Mouse (Mus musculus) neural tube, embryonic 12.5 days (tissue): ENCODE results near the gene Nudt17. TPM values are rescaled to one million over a fixed set of nuclear protein-coding genes. Genes with fewer than 3 reads are reported as not detected.
A peak's percentile ranks its signal among the peaks of the same experiment; 100 is the strongest.

Experiments used
- ATAC-seq: fragments of 200-750 bp; cut with Nextera tagmentation; 2 replicates; pipeline ENCODE4 v1.8.0; 2017; ENCODE audit warnings: low read depth, mild to moderate bottlenecking, moderate TSS enrichment, moderate library complexity; ENCODE audit not compliant: low FRiP score
- H3K27ac ChIP-seq: fragments of 300-500 bp; sonication (generic); 2 replicates; pipeline ENCODE4 v1.5.1; 2016
- H3K27me3 ChIP-seq: fragments of 300-500 bp; sonication (generic); replicated peaks from 2 replicates; pipeline ENCODE4 v1.6.1; 2016; ENCODE audit warnings: mild to moderate bottlenecking
- H3K36me3 ChIP-seq: fragments of 300-500 bp; sonication (generic); 2 replicates; pipeline ENCODE4 v1.6.1; 2016; ENCODE audit warnings: mild to moderate bottlenecking
- H3K4me1 ChIP-seq: fragments of 300-500 bp; sonication (generic); 2 replicates; pipeline ENCODE4 v1.6.1; 2016
- H3K4me2 ChIP-seq: fragments of 300-500 bp; sonication (generic); replicated peaks from 2 replicates; pipeline ENCODE4 v1.6.1; 2016; ENCODE audit warnings: mild to moderate bottlenecking
- H3K4me3 ChIP-seq: fragments of 300-500 bp; sonication (generic); 2 replicates; pipeline ENCODE4 v1.5.1; 2016
- H3K9ac ChIP-seq: fragments of 300-500 bp; sonication (generic); 2 replicates; pipeline ENCODE4 v1.6.1; 2016; ENCODE audit warnings: mild to moderate bottlenecking
- H3K9me3 ChIP-seq: fragments of 300-500 bp; sonication (generic); 2 replicates; pipeline ENCODE4 v1.6.1; 2016; ENCODE audit warnings: mild to moderate bottlenecking
- WGBS: fragments of 180-500 bp; shearing (Covaris S2); methylation state at CpG from one replicate; pipeline ENCODE4 v1.1.7; 2016; 5-methylcytosine and 5-hydroxymethylcytosine counted together
- polyA plus RNA-seq: library from polyadenylated mRNA; unstranded; fragments of >200 nt; fragmentation: Nextera tagmentation; extraction: Ambion mirVana; gene quantifications from 2 replicates; pipeline ENCODE4 v1.2.1, GENCODE M21; 2016

Nudt17 gene
- polyA plus RNA-seq, 1 experiment from 2014 or later = 13.5 TPM

DNA sequence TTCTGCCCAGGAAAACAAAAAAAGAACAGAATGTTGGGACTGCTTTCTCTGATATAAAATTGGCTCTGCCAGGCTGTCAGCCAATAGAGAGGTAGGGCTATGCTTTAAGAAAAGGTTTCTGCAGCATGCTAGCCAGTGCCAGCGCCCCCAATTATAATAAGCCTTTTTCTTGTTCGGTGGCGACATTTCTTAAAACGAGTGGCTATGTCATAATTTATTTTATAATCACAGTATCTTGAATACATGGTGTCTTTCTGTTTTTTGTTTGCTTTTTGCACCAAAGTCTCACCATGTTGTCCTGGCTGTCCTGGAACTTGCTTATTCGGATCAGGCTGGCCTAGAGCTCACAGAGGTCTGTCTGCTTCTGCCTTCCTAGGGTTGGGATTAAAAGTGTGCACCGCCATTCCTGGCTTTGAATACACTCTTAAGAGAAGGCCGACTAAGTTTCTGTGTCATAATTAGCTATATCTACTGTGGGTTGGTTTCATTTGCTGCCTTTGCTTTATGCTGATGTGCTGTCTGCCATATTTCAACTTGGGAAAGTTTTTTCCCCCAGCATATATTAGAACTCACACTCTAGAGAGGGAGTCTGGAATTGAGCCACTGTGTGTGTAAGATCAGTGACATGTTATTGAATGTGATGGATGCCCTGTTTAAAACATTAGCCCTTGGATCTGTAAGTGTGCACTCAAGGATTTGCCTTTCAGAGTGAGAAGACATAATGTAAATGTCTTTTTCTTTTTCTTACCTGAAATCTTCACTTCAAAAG, 20.5 kb upstream of the Nudt17 start:
- WGBS = 58% methylated on average over 7 of the region's 7 CpGs
- H3K4me2 ChIP-seq = peak overlapping the region; percentile 78
- no peak for ATAC-seq
- H3K36me3 ChIP-seq = no peaks in the 10 kb centered on the region
- H3K27ac ChIP-seq = no peak overlapping the region
- no peaks in the 10 kb centered on the region for H3K27me3 ChIP-seq
- H3K9ac ChIP-seq = 0 out of 2 replicates have a peak overlapping the region, but pooled peaks have one; percentile 3
- H3K9me3 ChIP-seq = no peaks in the 10 kb centered on the region
- peak overlapping the region; percentile 85 for H3K4me3 ChIP-seq
- H3K4me1 ChIP-seq = peaks cover 26% of the 10 kb centered on the region

DNA sequence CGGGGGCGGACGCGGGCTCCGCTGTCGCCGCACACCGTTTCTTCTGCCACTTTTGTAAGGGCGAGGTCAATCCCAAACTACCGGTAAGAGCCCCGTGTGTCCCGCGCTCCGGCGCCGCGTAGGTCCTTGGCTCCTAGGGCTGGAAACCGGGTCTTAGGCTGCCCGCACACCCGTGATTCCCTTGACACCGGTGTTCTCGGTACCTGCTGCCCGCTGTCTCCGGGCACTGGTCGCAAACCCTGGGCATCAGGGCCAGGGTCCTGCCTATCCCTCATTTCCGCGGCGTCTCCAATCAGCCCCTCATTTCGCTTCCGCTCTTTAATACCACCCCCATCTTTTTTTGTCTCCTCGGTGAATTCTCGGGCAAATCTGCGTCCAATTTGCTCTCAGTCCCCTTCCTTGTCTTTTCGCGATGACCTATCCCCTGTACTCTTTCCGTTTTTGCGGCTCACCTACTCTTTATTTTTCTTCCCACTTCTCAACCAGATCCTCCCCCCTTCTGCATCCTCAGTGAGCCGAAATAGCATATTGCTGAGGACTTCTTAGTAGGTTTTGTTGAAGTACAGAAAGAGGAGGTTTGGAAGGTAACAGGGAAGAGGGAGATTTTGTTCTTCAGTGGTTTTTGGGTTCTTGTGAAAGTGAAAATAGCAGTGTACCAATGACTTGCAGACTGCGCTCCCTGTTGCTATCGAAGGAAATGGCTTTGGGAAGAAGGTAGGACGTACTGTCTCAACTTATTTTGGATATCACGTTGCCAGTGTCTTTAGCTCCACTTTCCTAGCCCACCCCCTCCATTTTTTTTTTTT, 19.7 kb upstream of the Nudt17 start:
- WGBS = under 1% methylated on average over 42 of the region's 42 CpGs
- Histone ChIP-seq H3K4me3 (peak overlapping the region; percentile 85), H3K4me2 (peak overlapping the region; percentile 78), H3K9ac (peak overlapping the region; percentile 87), H3K4me1 (peaks cover 26% of the 10 kb centered on the region), H3K27me3 (no peaks in the 10 kb centered on the region), H3K36me3 (peaks cover 7% of the 10 kb centered on the region), H3K9me3 (no peaks in the 10 kb centered on the region), H3K27ac (peak overlapping the region; percentile 32; the same call in 1 of the 2 replicates)
- no peak; the same call in 1 of the 2 replicates for ATAC-seq

DNA sequence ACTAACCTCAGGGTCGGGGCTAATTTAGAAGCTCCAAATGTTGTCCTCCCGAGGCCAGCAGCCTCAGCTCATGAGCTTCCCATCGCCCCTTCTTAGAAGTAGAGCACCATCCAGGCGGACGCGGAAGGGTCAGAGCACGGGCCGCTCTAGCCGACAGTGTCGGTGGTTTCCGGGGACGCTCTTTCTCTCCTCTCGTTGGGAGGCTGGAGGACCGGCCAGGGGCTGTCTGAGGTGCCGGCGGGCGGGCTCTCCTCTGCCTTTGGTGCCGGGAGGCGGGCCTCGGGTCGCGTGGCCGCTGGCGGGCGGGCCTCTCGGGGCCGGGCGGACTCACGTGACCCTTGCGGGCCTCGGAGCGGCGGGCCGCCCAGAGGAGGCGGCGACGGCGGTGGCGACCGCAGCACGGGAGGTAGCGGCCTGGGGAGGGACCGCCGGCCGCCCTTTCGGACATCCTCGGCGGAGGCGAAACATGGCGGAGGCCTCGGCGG, 19.0 kb upstream of the Nudt17 start, which contains the start of the genes Polr3c and Rnf115:
Gene Polr3c (minus strand): TSS at position 286 of the 485 bp plus-strand sequence.
Gene Rnf115 (plus strand): TSS at position 322 of the 485 bp plus-strand sequence.
- WGBS = under 1% methylated on average over 52 of the region's 52 CpGs
- H3K4me2 ChIP-seq = peak within 1 kb of the TSS; percentile 78
- peak; percentile 99 for ATAC-seq
- H3K4me3 ChIP-seq = peak within 1 kb of the TSS; percentile 85
- peak within 1 kb of the TSS; percentile 87 for H3K9ac ChIP-seq
- H3K9me3 ChIP-seq = no peaks in the 10 kb centered on the region
- peaks cover 13% of the 10 kb centered on the region for H3K36me3 ChIP-seq
- H3K4me1 ChIP-seq = peaks cover 26% of the 10 kb centered on the region
- H3K27ac ChIP-seq = peak within 1 kb of the TSS; percentile 32; the same call in 1 of the 2 replicates
- H3K27me3 ChIP-seq = no peaks in the 10 kb centered on the region

DNA sequence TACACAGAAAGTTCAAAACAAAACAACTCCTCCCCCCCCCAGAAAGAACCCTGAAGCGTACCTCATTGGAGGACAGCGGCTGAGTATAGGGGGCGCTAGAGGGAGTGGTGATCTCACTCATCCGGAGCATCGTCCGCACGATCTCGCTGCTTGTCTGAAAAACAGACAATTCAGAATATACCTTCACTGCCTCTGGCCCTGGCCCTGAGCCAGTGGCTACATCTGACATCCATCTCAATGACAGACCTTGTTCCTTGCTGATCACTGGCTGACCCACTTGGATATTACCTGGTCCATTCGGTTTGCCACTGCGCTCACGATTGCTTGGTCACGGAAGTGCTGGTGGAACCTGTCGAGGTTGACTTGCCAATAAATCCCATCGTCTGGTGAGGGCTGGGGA, 10.8 kb upstream of the Nudt17 start:
- Histone ChIP-seq H3K27me3 (no peaks in the 10 kb centered on the region), H3K36me3 (peaks cover 63% of the 10 kb centered on the region), H3K4me3 (no peak overlapping the region), H3K4me1 (no peaks in the 10 kb centered on the region), H3K4me2 (no peak overlapping the region), H3K27ac (no peak overlapping the region), H3K9me3 (no peaks in the 10 kb centered on the region), H3K9ac (no peak overlapping the region)
- no peak for ATAC-seq
- 37% methylated on average over 14 of the region's 14 CpGs for WGBS

DNA sequence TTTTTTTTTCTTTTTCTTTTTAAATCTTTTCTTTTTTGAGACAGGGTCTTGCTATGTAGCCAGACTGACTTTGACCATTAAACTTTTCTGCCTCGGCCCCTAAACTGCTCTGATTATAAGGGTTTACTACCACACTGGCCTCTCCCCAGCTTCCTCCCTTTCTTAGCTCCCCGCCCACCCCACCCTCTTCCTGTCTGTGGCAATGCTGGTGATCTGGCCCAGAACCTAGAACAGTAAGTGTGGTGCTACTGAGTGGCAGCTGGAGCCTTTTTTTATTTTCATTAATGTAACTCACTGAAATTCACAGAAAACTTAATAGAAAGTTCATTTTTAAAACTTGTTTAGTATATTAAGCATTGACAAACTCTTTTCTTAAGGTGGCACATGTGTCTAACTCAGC, 7.5 kb upstream of the Nudt17 start:
- Histone ChIP-seq H3K4me1 (no peaks in the 10 kb centered on the region), H3K27ac (no peak overlapping the region), H3K9me3 (no peaks in the 10 kb centered on the region), H3K4me3 (no peak overlapping the region), H3K4me2 (no peak overlapping the region), H3K36me3 (peaks cover 68% of the 10 kb centered on the region), H3K9ac (no peak overlapping the region), H3K27me3 (no peaks in the 10 kb centered on the region)
- WGBS = 70% methylated on average over 2 of the region's 2 CpGs
- ATAC-seq = no peak

DNA sequence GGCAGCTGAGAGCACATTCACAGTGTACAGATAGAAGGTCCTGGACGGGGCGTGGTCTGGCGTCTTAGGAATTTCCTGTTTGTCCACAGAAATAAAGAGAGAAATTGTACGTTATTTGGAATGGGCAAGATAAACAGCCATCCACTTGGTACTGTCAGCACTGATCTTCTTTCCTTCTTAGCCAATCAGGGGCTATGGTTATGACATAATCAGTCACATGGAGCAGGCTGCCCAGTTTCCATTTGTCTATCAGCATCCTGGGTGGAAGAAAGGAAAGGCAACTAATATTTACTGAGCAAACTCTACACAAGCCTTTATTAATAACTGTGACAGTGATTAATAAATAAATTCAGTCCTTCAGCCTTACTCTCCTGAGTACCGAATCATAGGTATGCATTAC, 5.9 kb upstream of the Nudt17 start:
- Histone ChIP-seq H3K4me2 (no peak overlapping the region), H3K27ac (no peak overlapping the region), H3K9ac (no peak overlapping the region), H3K27me3 (no peaks in the 10 kb centered on the region), H3K9me3 (no peaks in the 10 kb centered on the region), H3K4me3 (no peak overlapping the region), H3K4me1 (no peaks in the 10 kb centered on the region), H3K36me3 (peaks cover 77% of the 10 kb centered on the region)
- no peak for ATAC-seq
- WGBS = 96% methylated on average over 5 of the region's 5 CpGs

DNA sequence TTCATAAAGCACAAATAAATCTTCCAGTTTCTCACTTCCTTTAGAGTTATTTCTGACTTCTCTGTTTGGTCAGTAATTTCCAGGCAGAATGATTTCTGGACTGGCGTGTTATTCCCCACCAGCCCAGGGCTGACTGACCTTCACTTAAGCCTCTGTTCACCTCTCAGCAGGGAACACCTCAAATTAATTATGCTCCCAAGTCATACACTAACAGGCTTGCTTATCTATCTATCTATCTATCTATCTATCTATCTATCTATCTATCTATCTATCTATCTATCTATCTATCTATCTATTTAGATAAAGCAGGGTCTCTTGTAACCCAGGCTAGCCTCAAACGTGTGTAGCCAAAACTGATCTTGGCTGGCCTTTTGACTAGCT, 312 bp upstream of the Nudt17 start:
- Histone ChIP-seq H3K27ac (no peak overlapping the region), H3K4me2 (peak overlapping the region; percentile 84; the same call in 1 of the 2 replicates), H3K9ac (no peak overlapping the region), H3K4me3 (no peak overlapping the region), H3K4me1 (peaks cover 5% of the 10 kb centered on the region; the same call in 1 of the 2 replicates), H3K9me3 (no peaks in the 10 kb centered on the region), H3K27me3 (0 out of 2 replicates have a peak, but pooled peaks cover 5% of the 10 kb centered on the region), H3K36me3 (peaks cover 55% of the 10 kb centered on the region)
- 53% methylated on average over 2 of the region's 2 CpGs for WGBS
- peak; percentile 15; the same call in 1 of the 2 replicates for ATAC-seq

DNA sequence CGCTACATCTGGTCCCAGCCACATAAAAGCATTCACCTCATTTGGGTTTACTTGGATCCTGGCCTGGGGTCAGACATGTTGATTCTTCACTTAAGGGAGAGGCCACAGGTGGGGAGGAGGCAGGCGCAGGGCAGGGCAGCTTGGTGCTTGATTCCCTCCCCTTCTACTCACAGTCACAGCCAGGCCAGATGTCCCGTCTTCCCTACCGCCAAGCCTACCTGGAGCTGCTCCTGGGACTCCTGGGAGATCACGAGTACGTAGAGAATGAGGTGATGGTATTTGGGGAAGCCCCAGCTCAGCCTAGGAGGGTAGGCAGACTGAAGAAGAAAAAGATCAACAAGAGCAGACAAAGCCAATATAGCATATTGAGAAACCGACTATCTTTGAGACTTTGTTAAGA, 1.4 kb downstream of the Nudt17 start:
- no peak overlapping the region for H3K4me3 ChIP-seq
- H3K27ac ChIP-seq = no peak overlapping the region
- ATAC-seq = no peak
- H3K36me3 ChIP-seq = peaks cover 53% of the 10 kb centered on the region
- WGBS = 77% methylated on average over 7 of the region's 7 CpGs
- H3K9me3 ChIP-seq = no peaks in the 10 kb centered on the region
- H3K27me3 ChIP-seq = 0 out of 2 replicates have a peak, but pooled peaks cover 5% of the 10 kb centered on the region
- no peak overlapping the region for H3K4me2 ChIP-seq
- H3K4me1 ChIP-seq = peaks cover 5% of the 10 kb centered on the region; the same call in 1 of the 2 replicates
- no peak overlapping the region for H3K9ac ChIP-seq

DNA sequence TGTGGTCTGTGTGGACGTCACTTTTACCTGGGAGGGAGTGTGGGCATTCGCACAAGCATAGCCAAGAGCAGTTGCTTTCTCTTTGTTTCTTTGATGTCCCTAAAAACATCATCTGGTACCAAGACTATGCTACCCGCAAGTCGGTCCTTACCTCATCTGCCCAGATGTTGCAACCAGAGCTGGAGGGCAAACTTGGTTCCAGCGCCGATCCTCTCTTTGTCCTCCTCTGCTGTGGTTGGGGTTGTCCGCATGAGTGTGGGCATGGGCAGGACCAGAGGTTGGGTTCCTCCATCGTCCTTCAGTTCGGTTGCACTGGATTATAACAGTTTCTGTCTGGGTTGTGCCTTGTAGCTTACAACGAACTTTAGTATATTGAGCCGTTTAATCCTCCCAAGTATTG, 2.1 kb downstream of the Nudt17 start:
- Histone ChIP-seq H3K27me3 (0 out of 2 replicates have a peak, but pooled peaks cover 5% of the 10 kb centered on the region), H3K36me3 (peaks cover 51% of the 10 kb centered on the region), H3K4me3 (no peak overlapping the region), H3K9me3 (no peaks in the 10 kb centered on the region), H3K27ac (no peak overlapping the region), H3K4me2 (no peak overlapping the region), H3K4me1 (peaks cover 5% of the 10 kb centered on the region; the same call in 1 of the 2 replicates), H3K9ac (no peak overlapping the region)
- WGBS = 91% methylated on average over 11 of the region's 11 CpGs
- ATAC-seq = no peak

DNA sequence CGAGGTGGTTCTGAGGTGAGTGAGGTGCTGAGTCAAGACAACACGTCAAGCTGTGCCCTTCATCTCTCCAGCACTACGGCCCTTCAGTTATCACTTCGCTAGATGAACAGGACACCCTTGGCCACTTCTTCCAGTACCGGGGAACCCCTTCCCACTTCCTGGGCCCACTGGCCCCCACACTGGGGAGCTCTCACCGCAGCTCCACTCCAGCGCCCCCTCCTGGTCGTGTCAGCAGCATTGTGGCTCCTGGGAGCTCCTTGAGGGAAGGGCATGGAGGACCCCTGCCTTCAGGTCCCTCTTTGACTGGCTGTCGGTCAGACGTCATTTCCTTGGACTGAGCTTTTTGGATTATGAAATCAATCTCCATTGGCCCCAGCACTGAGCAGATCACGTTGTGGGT, 3.6 kb downstream of the Nudt17 start:
- H3K4me2 ChIP-seq = no peak overlapping the region
- no peak overlapping the region for H3K4me3 ChIP-seq
- no peak overlapping the region for H3K27ac ChIP-seq
- no peak overlapping the region for H3K9ac ChIP-seq
- ATAC-seq = no peak
- no peaks in the 10 kb centered on the region for H3K9me3 ChIP-seq
- peaks cover 41% of the 10 kb centered on the region for H3K36me3 ChIP-seq
- H3K4me1 ChIP-seq = peaks cover 5% of the 10 kb centered on the region; the same call in 1 of the 2 replicates
- 63% methylated on average over 11 of the region's 11 CpGs for WGBS
- H3K27me3 ChIP-seq = 0 out of 2 replicates have a peak, but pooled peaks cover 5% of the 10 kb centered on the region

DNA sequence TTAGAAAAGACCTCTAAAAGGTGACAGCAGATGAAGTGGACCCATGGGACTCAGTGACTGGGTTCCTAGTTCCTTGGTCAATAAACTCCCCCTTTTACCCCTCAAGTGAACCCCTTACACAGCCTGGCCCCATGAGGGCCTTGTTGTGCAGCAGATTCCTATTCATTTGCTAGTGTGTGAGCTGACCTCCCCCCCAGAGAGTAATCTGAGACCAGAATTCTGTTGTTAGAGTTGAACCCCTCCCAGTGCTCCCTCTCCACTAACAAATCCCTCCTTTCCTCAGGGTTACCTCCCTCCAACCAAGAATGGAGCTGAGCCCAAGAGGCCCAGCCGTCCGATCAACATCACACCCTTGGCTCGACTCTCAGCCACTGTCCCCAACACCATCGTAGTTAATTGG, 7.4 kb downstream of the Nudt17 start:
- Histone ChIP-seq H3K4me1 (peaks cover 13% of the 10 kb centered on the region; the same call in 1 of the 2 replicates), H3K4me2 (no peak overlapping the region), H3K36me3 (peaks cover 43% of the 10 kb centered on the region), H3K9me3 (no peaks in the 10 kb centered on the region), H3K9ac (no peak overlapping the region), H3K27ac (no peak overlapping the region), H3K4me3 (no peak overlapping the region), H3K27me3 (no peaks in the 10 kb centered on the region)
- 87% methylated on average over 4 of the region's 4 CpGs for WGBS
- no peak for ATAC-seq

DNA sequence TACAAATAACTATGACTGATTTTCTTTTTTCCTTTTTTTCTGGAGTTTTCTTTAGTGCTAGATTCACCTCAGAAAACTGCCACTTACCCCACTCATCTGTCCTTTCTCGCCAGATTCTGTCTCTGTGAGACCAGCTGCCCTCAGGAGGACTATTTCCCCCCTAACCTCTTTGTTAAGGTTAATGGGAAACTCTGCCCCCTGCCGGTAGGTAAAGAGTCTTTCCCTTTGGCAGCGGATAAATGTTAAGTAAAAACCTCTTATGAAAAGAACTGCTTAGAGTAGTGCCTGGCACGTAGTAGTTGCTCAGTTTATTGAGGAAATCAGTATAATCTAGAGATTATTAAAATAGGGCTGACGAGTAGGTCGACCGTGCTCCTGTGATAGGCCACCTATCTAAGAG, 8.0 kb downstream of the Nudt17 start:
- no peak overlapping the region for H3K4me3 ChIP-seq
- no peak for ATAC-seq
- WGBS = 56% methylated on average over 7 of the region's 7 CpGs
- H3K9me3 ChIP-seq = no peaks in the 10 kb centered on the region
- no peak overlapping the region for H3K4me2 ChIP-seq
- H3K27ac ChIP-seq = no peak overlapping the region
- peaks cover 17% of the 10 kb centered on the region; the same call in 1 of the 2 replicates for H3K4me1 ChIP-seq
- H3K27me3 ChIP-seq = no peaks in the 10 kb centered on the region
- peaks cover 43% of the 10 kb centered on the region for H3K36me3 ChIP-seq
- no peak overlapping the region for H3K9ac ChIP-seq
